Mouse (Mus musculus): Measurements from ENCODE around the gene Pola2. TPM values are rescaled to one million over a fixed set of nuclear protein-coding genes. Genes with fewer than 3 reads are reported as not detected.

Pola2 gene
- polyA plus RNA-seq (2015; fragmentation: Nextera tagmentation; extraction: Ambion mirVana), result 26.7 and 28.1 TPM in 2 replicates

- Histone ChIP-seq H3K27ac (replicated peaks) (peak within 1 kb of the TSS; percentile 68), H3K4me1 (replicated peaks) (peaks cover 20% of the 10 kb centered on the region), H3K4me3 (peak within 1 kb of the TSS; percentile 53), H3K4me2 (peak within 1 kb of the TSS; percentile 81), H3K36me3 (no peaks in the 10 kb centered on the region), H3K9me3 (no peaks in the 10 kb centered on the region), H3K9ac (peak within 1 kb of the TSS; percentile 52), H3K27me3 (no peaks in the 10 kb centered on the region)
- WGBS, result under 1% methylated on average over 50 of the region's 50 CpGs
- ATAC-seq (ENCODE audit: low FRiP score, low read depth), result peak; percentile 94
Measured at GRCm38 (mm10) chr19:5963883-5964562, at the start of gene Pola2. Gene Pola2 (minus strand): TSS chr19:5964202.

GRCm38 (mm10) chr19:6013691-6014090, 49.7 kb upstream of the Pola2 start:
- no peak for ATAC-seq (ENCODE audit: low FRiP score, low read depth)
- no peaks in the 10 kb centered on the region for H3K36me3 ChIP-seq
- H3K27me3 ChIP-seq, result peaks cover 17% of the 10 kb centered on the region; the same call in 1 of the 2 replicates
- H3K4me1 ChIP-seq (replicated peaks), result peaks cover 20% of the 10 kb centered on the region
- no peaks in the 10 kb centered on the region for H3K9me3 ChIP-seq
- 92% methylated on average over 10 of the region's 10 CpGs for WGBS
- H3K4me2 ChIP-seq, result no peak overlapping the region
- no peak overlapping the region for H3K27ac ChIP-seq (replicated peaks)
- no peak overlapping the region for H3K4me3 ChIP-seq
- no peak overlapping the region for H3K9ac ChIP-seq

- no peak overlapping the region for H3K4me3 ChIP-seq
- H3K4me1 ChIP-seq (replicated peaks), result no peaks in the 10 kb centered on the region
- H3K9ac ChIP-seq, result no peak overlapping the region
- no peak overlapping the region for H3K4me2 ChIP-seq
- no peaks in the 10 kb centered on the region for H3K27me3 ChIP-seq
- no peak overlapping the region for H3K27ac ChIP-seq (replicated peaks)
- no peak for ATAC-seq (ENCODE audit: low FRiP score, low read depth)
- H3K9me3 ChIP-seq, result no peaks in the 10 kb centered on the region
- 67% methylated on average over 8 of the region's 8 CpGs for WGBS
- no peaks in the 10 kb centered on the region for H3K36me3 ChIP-seq
Measured at GRCm38 (mm10) chr19:6009137-6009536, 45.1 kb upstream of the Pola2 start.

GRCm38 (mm10) chr19:6007013-6007412, 43.0 kb upstream of the Pola2 start:
- Histone ChIP-seq H3K9me3 (no peaks in the 10 kb centered on the region), H3K4me2 (no peak overlapping the region), H3K4me3 (no peak overlapping the region), H3K27me3 (no peaks in the 10 kb centered on the region), H3K9ac (no peak overlapping the region), H3K36me3 (no peaks in the 10 kb centered on the region), H3K4me1 (replicated peaks) (no peaks in the 10 kb centered on the region), H3K27ac (replicated peaks) (no peak overlapping the region)
- no peak for ATAC-seq (ENCODE audit: low FRiP score, low read depth)
- 91% methylated on average over 13 of the region's 13 CpGs for WGBS

- 66% methylated on average over 11 of the region's 11 CpGs for WGBS
- Histone ChIP-seq H3K4me3 (no peak overlapping the region), H3K4me1 (replicated peaks) (no peaks in the 10 kb centered on the region), H3K27ac (replicated peaks) (no peak overlapping the region), H3K4me2 (no peak overlapping the region), H3K9ac (no peak overlapping the region), H3K36me3 (no peaks in the 10 kb centered on the region), H3K9me3 (no peaks in the 10 kb centered on the region), H3K27me3 (no peaks in the 10 kb centered on the region)
- no peak for ATAC-seq (ENCODE audit: low FRiP score, low read depth)
Measured at GRCm38 (mm10) chr19:6005541-6005940, 41.5 kb upstream of the Pola2 start.

- Histone ChIP-seq H3K4me3 (no peak overlapping the region), H3K27ac (replicated peaks) (no peak overlapping the region), H3K9ac (no peak overlapping the region), H3K4me1 (replicated peaks) (no peaks in the 10 kb centered on the region), H3K4me2 (no peak overlapping the region), H3K36me3 (no peaks in the 10 kb centered on the region), H3K27me3 (no peaks in the 10 kb centered on the region), H3K9me3 (no peaks in the 10 kb centered on the region)
- ATAC-seq (ENCODE audit: low FRiP score, low read depth), result no peak
- 75% methylated on average over 5 of the region's 5 CpGs for WGBS
Measured at GRCm38 (mm10) chr19:5999969-6000368, 36.0 kb upstream of the Pola2 start.

- H3K9ac ChIP-seq, result no peak overlapping the region
- ATAC-seq (ENCODE audit: low FRiP score, low read depth), result no peak
- H3K27me3 ChIP-seq, result no peaks in the 10 kb centered on the region
- H3K4me1 ChIP-seq (replicated peaks), result no peaks in the 10 kb centered on the region
- no peak overlapping the region for H3K4me3 ChIP-seq
- H3K27ac ChIP-seq (replicated peaks), result no peak overlapping the region
- H3K4me2 ChIP-seq, result no peak overlapping the region
- no peaks in the 10 kb centered on the region for H3K36me3 ChIP-seq
- no peaks in the 10 kb centered on the region for H3K9me3 ChIP-seq
- WGBS, result 84% methylated on average over 3 of the region's 3 CpGs
Measured at GRCm38 (mm10) chr19:5998180-5998579, 34.2 kb upstream of the Pola2 start.

- no peak for ATAC-seq (ENCODE audit: low FRiP score, low read depth)
- no peaks in the 10 kb centered on the region for H3K27me3 ChIP-seq
- H3K9me3 ChIP-seq, result no peaks in the 10 kb centered on the region
- no peaks in the 10 kb centered on the region for H3K4me1 ChIP-seq (replicated peaks)
- no peaks in the 10 kb centered on the region for H3K36me3 ChIP-seq
- no peak overlapping the region for H3K27ac ChIP-seq (replicated peaks)
- H3K4me3 ChIP-seq, result no peak overlapping the region
- H3K4me2 ChIP-seq, result no peak overlapping the region
- 84% methylated on average over 14 of the region's 14 CpGs for whole genome bisulfite sequencing
- no peak overlapping the region for H3K9ac ChIP-seq
Measured at GRCm38 (mm10) chr19:5994711-5995110, 30.7 kb upstream of the Pola2 start.

- H3K4me2 ChIP-seq, result no peak overlapping the region
Measured at GRCm38 (mm10) chr19:5992012-5992411, 28.0 kb upstream of the Pola2 start.

GRCm38 (mm10) chr19:5991467-5991866, 27.5 kb upstream of the Pola2 start:
- Histone ChIP-seq H3K9me3 (no peaks in the 10 kb centered on the region), H3K4me3 (no peak overlapping the region), H3K27me3 (no peaks in the 10 kb centered on the region), H3K36me3 (no peaks in the 10 kb centered on the region), H3K9ac (no peak overlapping the region), H3K27ac (replicated peaks) (no peak overlapping the region), H3K4me2 (no peak overlapping the region), H3K4me1 (replicated peaks) (peaks cover 8% of the 10 kb centered on the region)
- ATAC-seq (ENCODE audit: low FRiP score, low read depth), result no peak
- 85% methylated on average over 7 of the region's 7 CpGs for WGBS

More at GRCm38 (mm10) chr19:5992012-5992411, 28.0 kb upstream of the Pola2 start:
- Histone ChIP-seq H3K27me3 (no peaks in the 10 kb centered on the region), H3K9me3 (no peaks in the 10 kb centered on the region), H3K4me1 (replicated peaks) (peaks cover 8% of the 10 kb centered on the region), H3K9ac (no peak overlapping the region), H3K27ac (replicated peaks) (no peak overlapping the region), H3K4me3 (no peak overlapping the region), H3K36me3 (no peaks in the 10 kb centered on the region)
- no peak for ATAC-seq (ENCODE audit: low FRiP score, low read depth)
- WGBS, result 93% methylated on average over 7 of the region's 7 CpGs

- WGBS, result 46% methylated on average over 1 of the region's 1 CpGs
- Histone ChIP-seq H3K27ac (replicated peaks) (no peak overlapping the region), H3K4me3 (no peak overlapping the region), H3K9me3 (no peaks in the 10 kb centered on the region), H3K4me2 (no peak overlapping the region), H3K27me3 (no peaks in the 10 kb centered on the region), H3K36me3 (no peaks in the 10 kb centered on the region), H3K9ac (no peak overlapping the region), H3K4me1 (replicated peaks) (peaks cover 8% of the 10 kb centered on the region)
- ATAC-seq (ENCODE audit: low FRiP score, low read depth), result no peak
Measured at GRCm38 (mm10) chr19:5990921-5991320, 26.9 kb upstream of the Pola2 start.

- Histone ChIP-seq H3K36me3 (no peaks in the 10 kb centered on the region), H3K4me3 (no peak overlapping the region), H3K27ac (replicated peaks) (no peak overlapping the region), H3K9ac (no peak overlapping the region), H3K4me1 (replicated peaks) (peaks cover 8% of the 10 kb centered on the region), H3K4me2 (no peak overlapping the region), H3K27me3 (no peaks in the 10 kb centered on the region), H3K9me3 (no peaks in the 10 kb centered on the region)
- no peak for ATAC-seq (ENCODE audit: low FRiP score, low read depth)
- WGBS, result 92% methylated on average over 12 of the region's 12 CpGs
Measured at GRCm38 (mm10) chr19:5990033-5990432, 26.0 kb upstream of the Pola2 start.

- H3K4me2 ChIP-seq, result peak overlapping the region; percentile 49
- no peak overlapping the region for H3K27ac ChIP-seq (replicated peaks)
- H3K36me3 ChIP-seq, result no peaks in the 10 kb centered on the region
- H3K4me1 ChIP-seq (replicated peaks), result peaks cover 8% of the 10 kb centered on the region
- no peak overlapping the region for H3K4me3 ChIP-seq
- H3K9ac ChIP-seq, result no peak overlapping the region
- ATAC-seq (ENCODE audit: low FRiP score, low read depth), result no peak
- H3K27me3 ChIP-seq, result no peaks in the 10 kb centered on the region
- WGBS, result 78% methylated on average over 6 of the region's 6 CpGs
- no peaks in the 10 kb centered on the region for H3K9me3 ChIP-seq
Measured at GRCm38 (mm10) chr19:5989585-5989984, 25.6 kb upstream of the Pola2 start.
